12 mouse cellular contexts compared by ENCODE assay signal in genomic region chr11:68583225-68583624, GRCm38 (mm10). TPM values are rescaled to one million over a fixed set of nuclear protein-coding genes. Genes with fewer than 3 reads are reported as not detected.
DNase-seq lines count a peak whose midpoint lies in the region; ATAC-seq and TF ChIP-seq lines count a peak whose summit lies in the region.
"Had no signal": no experiment of that assay in that cellular context is flagged by ENCODE, and none has a peak within 500 bp of the region (broad histone marks: within the 10 kb centered on the region; RNA-seq: fewer than 3 reads in every experiment).

No protein-coding gene starts in this region.

- no peak for TF ChIP-seq EP300 in heart, adult 2 months (IDR thresholded peaks at IDR 0.05; ENCODE audit: insufficient read depth, low read depth, low read length)

- TF ChIP-seq POLR2A in heart, adult 2 months (IDR thresholded peaks at IDR 0.05; ENCODE audit: insufficient read depth, low read depth, low read length) = no peak

- H3K27me3 ChIP-seq in forebrain, embryonic 13.5 days = no peaks in the 10 kb centered on the region
- no peaks in the 10 kb centered on the region for H3K27me3 ChIP-seq in forebrain, embryonic 11.5 days (ENCODE audit: control insufficient read depth, insufficient read depth, low read length)
- no peaks in the 10 kb centered on the region for H3K27me3 ChIP-seq in heart, adult 2 months (ENCODE audit: control insufficient read depth, insufficient read depth, low read length)
- H3K27me3 ChIP-seq: lung, embryonic 15.5 days; neural tube, embryonic 13.5 days had no signal

- H3K4me1 ChIP-seq in forebrain, embryonic 13.5 days = peaks cover 25% of the 10 kb centered on the region
- H3K4me1 ChIP-seq in forebrain, embryonic 11.5 days (replicated peaks; ENCODE audit: control insufficient read depth, insufficient read depth, low read length) = no peaks in the 10 kb centered on the region; the same call in 1 of the 2 replicates
- H3K4me1 ChIP-seq in heart, adult 2 months (ENCODE audit: control insufficient read depth, insufficient read depth, low read length) = no peaks in the 10 kb centered on the region

- H3K4me3 ChIP-seq in forebrain, embryonic 13.5 days = no peak overlapping the region
- H3K4me3 ChIP-seq in forebrain, embryonic 11.5 days (ENCODE audit: low read depth, low read length) = no peak overlapping the region
- H3K4me3 ChIP-seq in heart, adult 2 months = no peak overlapping the region
- H3K4me3 ChIP-seq: lung, embryonic 15.5 days; neural tube, embryonic 13.5 days had no signal

- H3K4me2 ChIP-seq in forebrain, embryonic 13.5 days = no peak overlapping the region
- H3K4me2 ChIP-seq in forebrain, embryonic 11.5 days (ENCODE audit: low read depth, low read length, severe bottlenecking) = no peak overlapping the region
- H3K4me2 ChIP-seq: lung, embryonic 15.5 days; neural tube, embryonic 13.5 days had no signal

- no peaks in the 10 kb centered on the region for H3K36me3 ChIP-seq in forebrain, embryonic 13.5 days (ENCODE audit: poor library complexity, severe bottlenecking)
- H3K36me3 ChIP-seq in forebrain, embryonic 11.5 days (ENCODE audit: control insufficient read depth, insufficient read depth, low read length) = no peaks in the 10 kb centered on the region
- H3K36me3 ChIP-seq in heart, adult 2 months (ENCODE audit: control insufficient read depth, insufficient read depth, low read length) = no peaks in the 10 kb centered on the region
- H3K36me3 ChIP-seq: lung, embryonic 15.5 days; neural tube, embryonic 13.5 days had no signal

- H3K79me2 ChIP-seq in heart, adult 2 months (replicated peaks; ENCODE audit: control insufficient read depth, insufficient read depth, low read length) = no peaks in the 10 kb centered on the region

- intact Hi-C loops in heart, adult 2 months (cut with DNase I) = no loop called here

- peak; percentile 72; the same call in 1 of the 2 replicates for ATAC-seq in forebrain, embryonic 13.5 days
- ATAC-seq in forebrain, embryonic 11.5 days (replicated peaks; ENCODE audit: low FRiP score) = no peak

- no peak overlapping the region for H3K27ac ChIP-seq in forebrain, embryonic 13.5 days
- no peak overlapping the region for H3K27ac ChIP-seq in forebrain, embryonic 11.5 days (ENCODE audit: low read depth, low read length)
- H3K27ac ChIP-seq in heart, adult 2 months = no peak overlapping the region
- H3K27ac ChIP-seq: neural tube, embryonic 13.5 days had no signal

- H3K9ac ChIP-seq in forebrain, embryonic 13.5 days = no peak overlapping the region
- H3K9ac ChIP-seq in forebrain, embryonic 11.5 days (ENCODE audit: low read length) = no peak overlapping the region
- H3K9ac ChIP-seq in heart, adult 2 months (ENCODE audit: low read depth, low read length) = no peak overlapping the region
- H3K9ac ChIP-seq: lung, embryonic 15.5 days; neural tube, embryonic 13.5 days had no signal

- H3K9me3 ChIP-seq in forebrain, embryonic 13.5 days (replicated peaks) = no peaks in the 10 kb centered on the region
- no peaks in the 10 kb centered on the region for H3K9me3 ChIP-seq in forebrain, embryonic 11.5 days (ENCODE audit: control insufficient read depth, low read length)
- H3K9me3 ChIP-seq: lung, embryonic 15.5 days; neural tube, embryonic 13.5 days had no signal

- DNase-seq in forebrain, embryonic 11.5 days (ENCODE audit: low spot score) = no peak
- DNase-seq in brain, embryonic 18.5 days (ENCODE audit: low read depth, low spot score) = peak; percentile 71
- DNase-seq in layer of hippocampus, adult 18-20 months (ENCODE audit: low spot score in 2 of 2) = peak; percentile 66 to 77
- peak; percentile 28 for DNase-seq in lung, postnatal 14 days
- no peak for DNase-seq in spleen, postnatal 36 days (ENCODE audit: low spot score in 2 of 2)
- DNase-seq in heart, adult 2 months = no peak
- DNase-seq in urinary bladder, postnatal 36 days (ENCODE audit: low spot score in 2 of 2) = no peak
- DNase-seq: kidney, postnatal 10 days had no signal

- no peak for TF ChIP-seq CTCF in heart, adult 2 months (IDR thresholded peaks at IDR 0.05)

- WGBS in forebrain, embryonic 13.5 days = 77% methylated on average over 13 of the region's 13 CpGs
- WGBS in forebrain, embryonic 11.5 days = 92% methylated on average over 13 of the region's 13 CpGs
- 92% methylated on average over 13 of the region's 13 CpGs for WGBS in heart, adult 2 months

RNA-seq across cellular contexts. Expression of gene Ccdc42, which starts 3.6 kb away (rescaled TPM):
- 0.16 TPM in 1 of 2 replicates, not detected in the other for polyA plus RNA-seq in forebrain, embryonic 13.5 days (2015; fragmentation: Nextera tagmentation; extraction: Ambion mirVana)
- polyA plus RNA-seq in forebrain, embryonic 11.5 days (2014; fragmentation: Nextera tagmentation; extraction: Ambion mirVana) = 0.51 and 0.87 TPM in 2 replicates
- 1 to 10 TPM; 1.2 to 2.5 TPM for total RNA-seq in layer of hippocampus, adult 18-20 months (2021)
- total RNA-seq in heart, adult 2 months (2021) = not detected
- polyA plus RNA-seq in heart, adult 2 months (2012; rRNA removed) = 0.26 TPM in 1 of 2 replicates, not detected in the other
- polyA plus RNA-seq: stomach, embryonic 14.5 days had no signal

RNA-seq across cellular contexts. Expression of gene Mfsd6l, which starts 27.2 kb away (rescaled TPM):
- polyA plus RNA-seq in forebrain, embryonic 13.5 days (2015; fragmentation: Nextera tagmentation; extraction: Ambion mirVana) = not detected in 2 replicates
- not detected in 2 replicates for polyA plus RNA-seq in forebrain, embryonic 11.5 days (2014; fragmentation: Nextera tagmentation; extraction: Ambion mirVana)
- total RNA-seq in layer of hippocampus, adult 18-20 months (2021) = not detected
- not detected for total RNA-seq in heart, adult 2 months (2021)
- 0.56 and 0.61 TPM in 2 replicates for polyA plus RNA-seq in heart, adult 2 months (2012; rRNA removed)
- polyA plus RNA-seq: neural tube, embryonic 13.5 days had no signal

Comparison
In these comparisons a context has a peak if more than half of its experiments do, and no peak if none do; other contexts are left out.
1. DNase-seq: peak in brain, embryonic 18.5 days (single experiment), layer of hippocampus, adult 18-20 months (2 of 2) and lung, postnatal 14 days (single experiment); none in forebrain, embryonic 11.5 days (single experiment), spleen, postnatal 36 days (0 of 2), heart, adult 2 months (0 of 2) and urinary bladder, postnatal 36 days (0 of 2).